Mouse (Mus musculus): ENCODE measurements around the gene Eif4b. TPM values are rescaled to one million over a fixed set of nuclear protein-coding genes. Genes with fewer than 3 reads are reported as not detected.

The Eif4b gene
- polyA plus RNA-seq (2015; fragmentation: Nextera tagmentation; extraction: Ambion mirVana) = 54.0 and 61.8 TPM in 2 replicates

DNA sequence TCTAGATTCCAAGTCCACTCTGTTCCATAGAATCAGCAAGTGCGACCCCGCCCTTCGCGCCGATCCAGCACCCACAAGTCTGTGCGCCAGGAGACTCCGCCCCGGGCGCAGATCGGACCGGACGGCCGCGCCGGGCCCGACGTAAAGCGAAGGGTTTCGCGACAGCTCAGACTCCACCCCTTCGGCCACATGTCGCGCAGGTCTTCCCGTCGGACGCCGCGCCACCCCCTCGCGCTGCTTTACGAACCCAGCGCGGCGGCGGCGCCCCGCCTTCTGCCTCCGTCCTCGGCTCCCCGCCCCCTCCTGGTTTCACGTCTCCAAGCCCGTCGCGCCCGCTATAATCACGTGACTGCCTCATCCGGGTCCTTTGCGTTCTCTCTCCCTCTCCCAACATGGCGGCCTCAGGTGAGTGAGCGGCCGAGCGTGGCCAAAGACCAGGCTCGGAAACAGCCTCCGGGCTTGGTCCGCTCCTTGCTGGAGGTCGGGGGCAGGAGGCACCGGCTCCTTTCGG, at the start of gene Eif4b:
Eif4b (plus strand) TSS at position 215 of the 511 bp plus-strand sequence.
- peak within 1 kb of the TSS; percentile 91 for H3K9ac ChIP-seq (replicated peaks; ENCODE audit: low read depth)
- no peaks in the 10 kb centered on the region for H3K36me3 ChIP-seq (ENCODE audit: insufficient read depth, low read length)
- H3K9me3 ChIP-seq (ENCODE audit: low read length) = no peaks in the 10 kb centered on the region
- peak within 1 kb of the TSS; percentile 97 for H3K4me3 ChIP-seq (ENCODE audit: low read depth, low read length)
- peaks cover 9% of the 10 kb centered on the region; the same call in 1 of the 2 replicates for H3K4me1 ChIP-seq (ENCODE audit: insufficient read depth, low read depth, low read length)
- DNase-seq (ENCODE audit: low spot score) (peak; percentile 100), ATAC-seq (peak; percentile 96)
- H3K4me2 ChIP-seq (replicated peaks; ENCODE audit: low read depth, low read length) = peak within 1 kb of the TSS; percentile 93
- under 1% methylated on average over 55 of the region's 58 CpGs for WGBS
- no peaks in the 10 kb centered on the region for H3K27me3 ChIP-seq (replicated peaks; ENCODE audit: insufficient read depth, low read length)
- peak within 1 kb of the TSS; percentile 95 for H3K27ac ChIP-seq (ENCODE audit: low read length)
- TF ChIP-seq EP300 (IDR thresholded peaks at IDR 0.05) (no peak), CTCF (IDR thresholded peaks at IDR 0.05) (no peak; the same call in 1 of the 2 replicates)

DNA sequence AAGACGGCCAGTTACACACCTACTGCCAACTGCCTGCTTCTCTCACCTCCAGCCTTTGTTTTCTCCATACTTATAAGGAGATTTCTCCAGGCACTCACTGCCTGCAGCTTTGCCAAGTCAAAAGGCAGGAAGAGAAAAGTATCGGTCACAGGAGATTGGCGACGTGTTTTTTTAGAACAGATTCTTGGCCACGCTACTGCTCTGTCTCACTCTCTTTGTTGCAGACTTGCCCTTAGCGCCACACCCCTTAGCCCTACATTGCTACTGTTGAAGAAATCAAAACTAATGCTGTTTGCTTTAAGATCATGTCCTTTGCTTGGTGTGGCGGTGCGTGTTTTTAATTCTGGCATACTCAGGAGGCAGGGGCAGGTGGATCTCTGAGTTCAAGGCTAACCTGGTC, 49.7 kb upstream of the Eif4b start:
- no peaks in the 10 kb centered on the region for H3K27me3 ChIP-seq (replicated peaks; ENCODE audit: insufficient read depth, low read length)
- peak; percentile 16; the same call in 1 of the 2 replicates for ATAC-seq
- no peaks in the 10 kb centered on the region for H3K36me3 ChIP-seq (ENCODE audit: insufficient read depth, low read length)
- H3K4me3 ChIP-seq (ENCODE audit: low read depth, low read length) = no peak overlapping the region
- H3K9me3 ChIP-seq (ENCODE audit: low read length) = no peaks in the 10 kb centered on the region
- 32% methylated on average over 8 of the region's 8 CpGs for WGBS
- peak; percentile 48 for DNase-seq (ENCODE audit: low spot score)
- peak overlapping the region; percentile 39 for H3K27ac ChIP-seq (ENCODE audit: low read length)
- no peak overlapping the region for H3K9ac ChIP-seq (replicated peaks; ENCODE audit: low read depth)
- no peak for TF ChIP-seq CTCF (IDR thresholded peaks at IDR 0.05)
- TF ChIP-seq EP300 (IDR thresholded peaks at IDR 0.05) = no peak
- H3K4me1 ChIP-seq (ENCODE audit: insufficient read depth, low read depth, low read length) = peaks cover 11% of the 10 kb centered on the region; the same call in 1 of the 2 replicates
- no peak overlapping the region for H3K4me2 ChIP-seq (replicated peaks; ENCODE audit: low read depth, low read length)

DNA sequence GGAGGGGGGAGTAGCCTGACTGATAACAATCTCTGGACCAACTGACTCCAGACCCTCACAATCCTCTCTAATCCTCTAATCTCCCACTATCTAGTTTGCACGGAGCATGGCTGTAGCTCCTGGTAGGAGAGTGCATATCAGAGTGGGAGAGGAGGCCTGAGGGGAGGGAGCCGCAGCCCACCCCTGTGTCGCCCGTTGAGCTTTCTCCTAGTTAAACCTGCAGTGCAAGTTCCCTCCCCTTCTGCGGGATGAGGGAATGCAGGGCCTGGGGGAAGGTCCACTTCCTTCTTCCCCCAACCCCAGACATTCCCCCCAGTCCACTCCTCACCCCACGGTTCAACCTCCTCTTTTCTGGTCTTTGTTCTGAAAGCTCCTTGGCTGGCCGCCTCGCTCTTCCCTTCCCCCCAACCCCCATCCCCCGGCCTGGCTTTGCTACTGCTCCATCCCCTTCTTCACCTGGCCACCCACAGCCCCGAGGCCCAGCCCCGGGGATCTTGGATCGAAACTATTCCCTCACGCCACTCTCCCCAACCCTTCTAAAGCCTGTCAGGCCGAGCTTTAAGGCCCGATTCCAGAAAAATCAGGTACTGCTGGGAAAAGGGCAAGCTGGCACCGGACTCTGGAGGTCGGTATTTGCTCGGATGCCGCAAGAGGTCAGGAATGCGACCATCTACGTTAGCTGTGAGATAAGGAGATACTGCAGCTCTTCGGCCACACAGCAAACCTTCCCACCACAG, 48.3 kb upstream of the Eif4b start:
- TF ChIP-seq EP300 (IDR thresholded peaks at IDR 0.05) (no peak), CTCF (IDR thresholded peaks at IDR 0.05) (no peak)
- Histone ChIP-seq H3K4me2 (replicated peaks; ENCODE audit: low read depth, low read length) (peak overlapping the region; percentile 40), H3K4me3 (ENCODE audit: low read depth, low read length) (peak overlapping the region; percentile 1; the same call in 1 of the 2 replicates), H3K36me3 (ENCODE audit: insufficient read depth, low read length) (no peaks in the 10 kb centered on the region), H3K27me3 (replicated peaks; ENCODE audit: insufficient read depth, low read length) (no peaks in the 10 kb centered on the region), H3K9me3 (ENCODE audit: low read length) (no peaks in the 10 kb centered on the region), H3K4me1 (ENCODE audit: insufficient read depth, low read depth, low read length) (peaks cover 11% of the 10 kb centered on the region; the same call in 1 of the 2 replicates), H3K9ac (replicated peaks; ENCODE audit: low read depth) (0 out of 2 replicates have a peak overlapping the region, but pooled peaks have one; percentile 29), H3K27ac (ENCODE audit: low read length) (peak overlapping the region; percentile 54)
- 9% methylated on average over 22 of the region's 22 CpGs for WGBS
- DNase-seq (ENCODE audit: low spot score) (no peak), ATAC-seq (no peak)

DNA sequence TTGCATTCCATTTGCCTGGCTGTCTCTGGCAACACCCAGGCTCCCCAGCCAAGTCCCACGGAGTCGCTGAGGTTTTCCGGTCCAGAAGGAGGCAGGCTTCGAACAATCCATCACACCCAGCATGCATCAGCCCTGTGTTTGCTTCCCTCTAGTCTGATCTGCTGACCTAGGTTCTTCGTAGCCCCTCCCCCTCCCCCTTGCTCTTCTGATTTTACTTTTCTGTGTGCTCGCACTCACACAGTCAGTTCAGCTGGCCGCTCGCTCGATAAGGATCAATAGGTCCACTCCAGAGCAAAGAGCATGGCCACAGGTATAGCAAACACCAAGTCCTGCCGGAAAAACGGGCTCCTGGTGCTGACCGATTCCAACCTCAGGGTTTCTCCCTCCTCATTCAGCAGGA, 47.1 kb upstream of the Eif4b start:
- ATAC-seq = no peak
- peaks cover 11% of the 10 kb centered on the region; the same call in 1 of the 2 replicates for H3K4me1 ChIP-seq (ENCODE audit: insufficient read depth, low read depth, low read length)
- H3K9me3 ChIP-seq (ENCODE audit: low read length) = no peaks in the 10 kb centered on the region
- no peak for DNase-seq (ENCODE audit: low spot score)
- TF ChIP-seq EP300 (IDR thresholded peaks at IDR 0.05) (no peak), CTCF (IDR thresholded peaks at IDR 0.05) (no peak)
- H3K4me2 ChIP-seq (replicated peaks; ENCODE audit: low read depth, low read length) = peak overlapping the region; percentile 40; the same call in 1 of the 2 replicates
- H3K27me3 ChIP-seq (replicated peaks; ENCODE audit: insufficient read depth, low read length) = no peaks in the 10 kb centered on the region
- H3K4me3 ChIP-seq (ENCODE audit: low read depth, low read length) = no peak overlapping the region
- 15% methylated on average over 12 of the region's 12 CpGs for WGBS
- H3K9ac ChIP-seq (replicated peaks; ENCODE audit: low read depth) = no peak overlapping the region
- no peaks in the 10 kb centered on the region for H3K36me3 ChIP-seq (ENCODE audit: insufficient read depth, low read length)
- no peak overlapping the region for H3K27ac ChIP-seq (ENCODE audit: low read length)

DNA sequence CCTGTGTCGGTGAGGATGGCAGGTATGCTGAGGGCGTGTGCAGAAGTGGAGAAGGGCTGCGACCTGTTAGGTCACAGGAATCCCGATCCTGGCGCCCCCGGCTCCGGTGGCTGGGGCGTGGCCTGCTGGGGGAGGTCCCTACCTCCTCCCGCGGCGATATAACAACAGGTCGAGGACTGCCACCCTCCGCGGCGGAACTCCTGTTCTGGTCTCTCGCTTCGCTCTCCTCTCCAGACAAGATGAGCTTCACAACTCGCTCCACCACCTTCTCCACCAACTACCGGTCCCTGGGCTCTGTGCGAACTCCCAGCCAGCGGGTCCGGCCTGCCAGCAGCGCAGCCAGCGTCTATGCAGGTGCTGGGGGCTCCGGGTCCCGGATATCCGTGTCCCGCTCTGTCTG, 45.5 kb upstream of the Eif4b start, which contains the start of gene Krt18:
Krt18 (plus strand) TSS at position 141 of the 400 bp plus-strand sequence.
- peak; percentile 67 for ATAC-seq

More for the DNA sequence above, 45.5 kb upstream of the Eif4b start, which contains the start of gene Krt18:
- peak within 1 kb of the TSS; percentile 46 for H3K4me3 ChIP-seq (ENCODE audit: low read depth, low read length)
- DNase-seq (ENCODE audit: low spot score) = peak; percentile 72
- TF ChIP-seq CTCF (IDR thresholded peaks at IDR 0.05) (no peak), EP300 (IDR thresholded peaks at IDR 0.05) (no peak)
- no peaks in the 10 kb centered on the region for H3K36me3 ChIP-seq (ENCODE audit: insufficient read depth, low read length)
- no peaks in the 10 kb centered on the region for H3K27me3 ChIP-seq (replicated peaks; ENCODE audit: insufficient read depth, low read length)
- peak within 1 kb of the TSS; percentile 53 for H3K4me2 ChIP-seq (replicated peaks; ENCODE audit: low read depth, low read length)
- H3K4me1 ChIP-seq (ENCODE audit: insufficient read depth, low read depth, low read length) = peaks cover 11% of the 10 kb centered on the region; the same call in 1 of the 2 replicates
- under 1% methylated on average over 27 of the region's 28 CpGs for WGBS
- H3K9ac ChIP-seq (replicated peaks; ENCODE audit: low read depth) = peak within 1 kb of the TSS; percentile 67
- peak within 1 kb of the TSS; percentile 84 for H3K27ac ChIP-seq (ENCODE audit: low read length)
- H3K9me3 ChIP-seq (ENCODE audit: low read length) = no peaks in the 10 kb centered on the region

Data from lung, postnatal 0 days (tissue).